In the genomic region with DNA sequence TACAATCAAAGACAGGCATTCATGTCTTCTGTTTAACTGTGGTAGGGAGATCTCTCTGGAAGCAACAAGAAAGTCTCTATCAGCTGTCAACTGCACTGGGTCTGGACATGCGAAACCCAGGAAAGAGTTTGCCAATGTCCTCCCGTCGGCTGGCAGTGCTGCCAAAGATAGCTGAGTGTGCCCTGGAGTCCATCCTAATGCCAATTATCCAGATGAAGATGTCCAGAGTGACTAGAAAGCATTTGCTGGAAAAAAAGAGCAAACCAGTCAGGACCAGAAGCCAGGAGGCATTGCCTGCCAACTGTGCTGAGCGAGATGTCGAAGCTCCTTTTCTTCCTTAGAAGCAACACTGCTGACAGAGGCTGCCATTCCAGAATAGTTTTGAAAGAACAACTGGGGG, we compare ENCODE assay signal across 20 mouse cellular contexts.
DNase-seq lines count a peak whose midpoint lies in the region; ATAC-seq and TF ChIP-seq lines count a peak whose summit lies in the region.
"Had no signal": no experiment of that assay in that cellular context is flagged by ENCODE, and none has a peak within 500 bp of the region (broad histone marks: within the 10 kb centered on the region; RNA-seq: fewer than 3 reads in every experiment).

No protein-coding gene starts in this region.

- TF ChIP-seq POLR2A in cerebellum, adult 2 months (IDR thresholded peaks at IDR 0.05; ENCODE audit: borderline replicate concordance, insufficient read depth, low read length) = no peak
- TF ChIP-seq POLR2A in limb, embryonic 14.5 days (IDR thresholded peaks at IDR 0.05; ENCODE audit: borderline replicate concordance, extremely low read depth, insufficient read depth, insufficient read length) = no peak

- no peak overlapping the region for H3K9ac ChIP-seq in hindbrain, embryonic 16.5 days (ENCODE audit: low read depth, low read length)
- no peak overlapping the region for H3K9ac ChIP-seq in hindbrain, embryonic 11.5 days (ENCODE audit: low read depth, low read length)
- no peak overlapping the region for H3K9ac ChIP-seq in midbrain, postnatal 0 days (replicated peaks; ENCODE audit: low read length, poor library complexity, severe bottlenecking)
- no peak overlapping the region for H3K9ac ChIP-seq in midbrain, embryonic 16.5 days (ENCODE audit: low read depth, low read length)
- H3K9ac ChIP-seq in limb, embryonic 14.5 days (ENCODE audit: low read depth, low read length, severe bottlenecking) = no peak overlapping the region
- H3K9ac ChIP-seq: embryonic facial prominence, embryonic 15.5 days; hindbrain, embryonic 13.5 days; limb, embryonic 12.5 days had no signal

- 63% methylated on average over 5 of the region's 5 CpGs for WGBS in hindbrain, embryonic 16.5 days
- 83% methylated on average over 5 of the region's 5 CpGs for WGBS in hindbrain, embryonic 11.5 days
- 62% methylated on average over 5 of the region's 5 CpGs for WGBS in midbrain, postnatal 0 days
- 70% methylated on average over 5 of the region's 5 CpGs for WGBS in midbrain, embryonic 16.5 days
- 5% methylated on average over 5 of the region's 5 CpGs for WGBS in cerebellum, adult 2 months
- WGBS in limb, embryonic 14.5 days = 80% methylated on average over 5 of the region's 5 CpGs

- H3K36me3 ChIP-seq in hindbrain, embryonic 16.5 days (ENCODE audit: control insufficient read depth, insufficient read depth, low read length) = no peaks in the 10 kb centered on the region
- no peaks in the 10 kb centered on the region for H3K36me3 ChIP-seq in hindbrain, embryonic 11.5 days (ENCODE audit: control insufficient read depth, insufficient read depth, low read length)
- no peaks in the 10 kb centered on the region for H3K36me3 ChIP-seq in midbrain, postnatal 0 days (ENCODE audit: insufficient read depth, low read length)
- H3K36me3 ChIP-seq in midbrain, embryonic 16.5 days (ENCODE audit: control insufficient read depth, insufficient read depth, low read length) = no peaks in the 10 kb centered on the region
- H3K36me3 ChIP-seq in limb, embryonic 14.5 days (ENCODE audit: control insufficient read depth, insufficient read depth, low read length) = no peaks in the 10 kb centered on the region
- H3K36me3 ChIP-seq: embryonic facial prominence, embryonic 15.5 days; forebrain, embryonic 10.5 days; hindbrain, embryonic 13.5 days; limb, embryonic 12.5 days had no signal

- no peak overlapping the region for H3K4me2 ChIP-seq in hindbrain, embryonic 16.5 days (ENCODE audit: low read length)
- no peak overlapping the region for H3K4me2 ChIP-seq in hindbrain, embryonic 11.5 days (replicated peaks; ENCODE audit: low read depth, low read length)
- no peak overlapping the region for H3K4me2 ChIP-seq in midbrain, postnatal 0 days (ENCODE audit: low read depth, low read length, poor library complexity, severe bottlenecking)
- no peak overlapping the region for H3K4me2 ChIP-seq in midbrain, embryonic 16.5 days (ENCODE audit: low read length)
- no peak overlapping the region for H3K4me2 ChIP-seq in limb, embryonic 14.5 days (replicated peaks; ENCODE audit: low read depth, low read length, severe bottlenecking)
- H3K4me2 ChIP-seq: embryonic facial prominence, embryonic 15.5 days; hindbrain, embryonic 13.5 days; limb, embryonic 12.5 days had no signal

- TF ChIP-seq CTCF in midbrain, postnatal 0 days (IDR thresholded peaks at IDR 0.05) = no peak
- no peak for TF ChIP-seq CTCF in cerebellum, adult 2 months (IDR thresholded peaks at IDR 0.05; ENCODE audit: borderline replicate concordance, insufficient read depth, low read depth, low read length)

- H3K27me3 ChIP-seq in hindbrain, embryonic 16.5 days (replicated peaks; ENCODE audit: control insufficient read depth, insufficient read depth, low read length) = no peaks in the 10 kb centered on the region
- H3K27me3 ChIP-seq in hindbrain, embryonic 11.5 days (ENCODE audit: control insufficient read depth, insufficient read depth, low read length) = no peaks in the 10 kb centered on the region
- no peaks in the 10 kb centered on the region for H3K27me3 ChIP-seq in midbrain, postnatal 0 days (ENCODE audit: insufficient read depth, low read length)
- H3K27me3 ChIP-seq in midbrain, embryonic 16.5 days (ENCODE audit: control insufficient read depth, insufficient read depth, low read depth, low read length) = no peaks in the 10 kb centered on the region
- H3K27me3 ChIP-seq in cerebellum, adult 2 months (ENCODE audit: control insufficient read depth, insufficient read depth, low read length) = no peaks in the 10 kb centered on the region; the same call in 1 of the 2 replicates
- H3K27me3 ChIP-seq in limb, embryonic 14.5 days (ENCODE audit: control insufficient read depth, insufficient read depth, low read length) = no peaks in the 10 kb centered on the region
- H3K27me3 ChIP-seq: CH12.LX; embryonic facial prominence, embryonic 15.5 days; limb, embryonic 12.5 days had no signal

- ATAC-seq in hindbrain, embryonic 16.5 days = peak; percentile 74
- ATAC-seq in hindbrain, embryonic 11.5 days (ENCODE audit: low FRiP score) = no peak
- ATAC-seq in midbrain, postnatal 0 days (ENCODE audit: low FRiP score) = peak; percentile 72
- no peak for ATAC-seq in midbrain, embryonic 16.5 days
- no peak for ATAC-seq in limb, embryonic 14.5 days (ENCODE audit: low FRiP score, low read depth)
- ATAC-seq: intestine, postnatal 0 days had no signal

- intact Hi-C loops in left cerebral cortex, postnatal 36 days (cut with DNase I) = no loop called here

- peaks cover 2% of the 10 kb centered on the region; the same call in 1 of the 2 replicates for H3K4me1 ChIP-seq in hindbrain, embryonic 16.5 days (ENCODE audit: control insufficient read depth, insufficient read depth, low read depth, low read length)
- H3K4me1 ChIP-seq in hindbrain, embryonic 11.5 days (replicated peaks; ENCODE audit: control insufficient read depth, insufficient read depth, low read length) = no peaks in the 10 kb centered on the region
- no peaks in the 10 kb centered on the region for H3K4me1 ChIP-seq in midbrain, postnatal 0 days (ENCODE audit: insufficient read depth, low read length)
- H3K4me1 ChIP-seq in midbrain, embryonic 16.5 days (ENCODE audit: control insufficient read depth, insufficient read depth, low read length) = no peaks in the 10 kb centered on the region
- no peaks in the 10 kb centered on the region for H3K4me1 ChIP-seq in cerebellum, adult 2 months (ENCODE audit: control insufficient read depth, insufficient read depth, low read length)
- 0 out of 2 replicates have a peak, but pooled peaks cover 3% of the 10 kb centered on the region for H3K4me1 ChIP-seq in limb, embryonic 14.5 days (ENCODE audit: control insufficient read depth, insufficient read depth, low read length)
- H3K4me1 ChIP-seq: embryonic facial prominence, embryonic 15.5 days; forebrain, embryonic 10.5 days; hindbrain, embryonic 13.5 days had no signal

- no peak overlapping the region for H3K27ac ChIP-seq in hindbrain, embryonic 16.5 days (ENCODE audit: low read depth, low read length)
- H3K27ac ChIP-seq in hindbrain, embryonic 11.5 days (ENCODE audit: low read depth, low read length) = no peak overlapping the region
- H3K27ac ChIP-seq in midbrain, postnatal 0 days (ENCODE audit: low read depth, low read length) = no peak overlapping the region
- no peak overlapping the region for H3K27ac ChIP-seq in midbrain, embryonic 16.5 days (ENCODE audit: low read length)
- no peak overlapping the region for H3K27ac ChIP-seq in cerebellum, adult 2 months (ENCODE audit: insufficient read depth, low read length)
- H3K27ac ChIP-seq in limb, embryonic 14.5 days (replicated peaks; ENCODE audit: low read depth, low read length) = 0 out of 2 replicates have a peak overlapping the region, but pooled peaks have one; percentile 22
- H3K27ac ChIP-seq: embryonic facial prominence, embryonic 15.5 days; forebrain, embryonic 10.5 days; hindbrain, embryonic 13.5 days; kidney, postnatal 0 days had no signal

- H3K4me3 ChIP-seq in hindbrain, embryonic 16.5 days (ENCODE audit: low read length) = no peak overlapping the region
- no peak overlapping the region for H3K4me3 ChIP-seq in hindbrain, embryonic 11.5 days (ENCODE audit: low read depth, low read length)
- H3K4me3 ChIP-seq in midbrain, postnatal 0 days (ENCODE audit: low read depth, low read length) = no peak overlapping the region
- no peak overlapping the region for H3K4me3 ChIP-seq in midbrain, embryonic 16.5 days (ENCODE audit: low read depth, low read length)
- H3K4me3 ChIP-seq in cerebellum, adult 2 months (replicated peaks; ENCODE audit: insufficient read depth, low read depth, low read length) = no peak overlapping the region
- no peak overlapping the region for H3K4me3 ChIP-seq in limb, embryonic 14.5 days (replicated peaks; ENCODE audit: low read length)
- H3K4me3 ChIP-seq: embryonic facial prominence, embryonic 15.5 days; forebrain, embryonic 10.5 days; hindbrain, embryonic 13.5 days; limb, embryonic 12.5 days had no signal

- no peak for DNase-seq in hindbrain, embryonic 11.5 days (ENCODE audit: low spot score)
- peak; percentile 83 for DNase-seq in midbrain, postnatal 0 days (ENCODE audit: low spot score)
- peak; percentile 9 to 38 for DNase-seq in cerebellum, adult 2 months
- DNase-seq in limb, embryonic 14.5 days (ENCODE audit: low spot score) = no peak
- no peak for DNase-seq in heart, adult 18-20 months
- DNase-seq in left cerebral cortex, postnatal 36 days (ENCODE audit: low spot score in 2 of 2) = no peak
- DNase-seq: adrenal gland, postnatal 10 days; gastrocnemius, postnatal 14 days; lung, adult 18-20 months; right cerebral cortex, postnatal 25 days; thymus, postnatal 36 days had no signal

- H3K9me3 ChIP-seq in hindbrain, embryonic 16.5 days (ENCODE audit: control insufficient read depth, low read length) = no peaks in the 10 kb centered on the region
- no peaks in the 10 kb centered on the region for H3K9me3 ChIP-seq in hindbrain, embryonic 11.5 days (ENCODE audit: control insufficient read depth, low read length)
- H3K9me3 ChIP-seq in midbrain, postnatal 0 days (ENCODE audit: low read length) = no peaks in the 10 kb centered on the region
- no peaks in the 10 kb centered on the region for H3K9me3 ChIP-seq in midbrain, embryonic 16.5 days (replicated peaks; ENCODE audit: control insufficient read depth, low read length, poor library complexity, severe bottlenecking)
- H3K9me3 ChIP-seq in limb, embryonic 14.5 days (ENCODE audit: control insufficient read depth, low read length) = no peaks in the 10 kb centered on the region
- H3K9me3 ChIP-seq: embryonic facial prominence, embryonic 15.5 days; forebrain, embryonic 10.5 days; hindbrain, embryonic 13.5 days; limb, embryonic 12.5 days had no signal

Comparison
In these comparisons a context has a peak if more than half of its experiments do, and no peak if none do; other contexts are left out.
1. ATAC-seq: peak in hindbrain, embryonic 16.5 days (single experiment) and midbrain, postnatal 0 days (single experiment); none in hindbrain, embryonic 11.5 days (single experiment), midbrain, embryonic 16.5 days (single experiment) and limb, embryonic 14.5 days (single experiment).
2. DNase-seq: peak in midbrain, postnatal 0 days (single experiment) and cerebellum, adult 2 months (2 of 2); none in hindbrain, embryonic 11.5 days (single experiment), limb, embryonic 14.5 days (single experiment), heart, adult 18-20 months (0 of 2) and left cerebral cortex, postnatal 36 days (0 of 2).